Mouse (Mus musculus) lung, embryonic 16.5 days (tissue): ENCODE results near the gene Acvrl1. TPM values are rescaled to one million over a fixed set of nuclear protein-coding genes. Genes with fewer than 3 reads are reported as not detected.
A peak's percentile ranks its signal among the peaks of the same experiment; 100 is the strongest.

Experiments used
- ATAC-seq: fragments of 200-750 bp; cut with Nextera tagmentation; 2 replicates; pipeline ENCODE4 v1.8.0; 2017; ENCODE audit warnings: low read depth, mild to moderate bottlenecking, moderate library complexity
- H3K27ac ChIP-seq: fragments of 300-500 bp; sonication (generic); 2 replicates; pipeline ENCODE4 v1.5.1; 2014; ENCODE audit warnings: mild to moderate bottlenecking, control low read depth, low read length
- H3K27me3 ChIP-seq: fragments of 300-500 bp; sonication (generic); 2 replicates; pipeline ENCODE4 v1.6.1; 2014; ENCODE audit warnings: low read depth, low read length, mixed read lengths; ENCODE audit not compliant: control insufficient read depth, insufficient read depth
- H3K36me3 ChIP-seq: fragments of 300-500 bp; sonication (generic); 2 replicates; pipeline ENCODE4 v1.6.1; 2014; ENCODE audit warnings: low read length; ENCODE audit not compliant: control insufficient read depth, insufficient read depth
- H3K4me1 ChIP-seq: fragments of 300-500 bp; sonication (generic); replicated peaks from 2 replicates; pipeline ENCODE4 v1.6.1; 2014; ENCODE audit warnings: low read length, mixed read lengths; ENCODE audit not compliant: control insufficient read depth, insufficient read depth
- H3K4me2 ChIP-seq: fragments of 300-500 bp; sonication (generic); 2 replicates; pipeline ENCODE4 v1.6.1; 2014; ENCODE audit warnings: low read depth, low read length, control low read depth
- H3K4me3 ChIP-seq: fragments of 300-500 bp; sonication (generic); 2 replicates; pipeline ENCODE4 v1.5.1; 2014; ENCODE audit warnings: mild to moderate bottlenecking, low read length, control low read depth
- H3K9ac ChIP-seq: fragments of 300-500 bp; sonication (generic); 2 replicates; pipeline ENCODE4 v1.6.1; 2014; ENCODE audit warnings: low read length, control low read depth
- H3K9me3 ChIP-seq: fragments of 300-500 bp; sonication (generic); 2 replicates; pipeline ENCODE4 v1.6.1; 2016; ENCODE audit warnings: low read length; ENCODE audit not compliant: control insufficient read depth
- whole genome bisulfite sequencing: fragments of 180-500 bp; shearing (Covaris S2); extraction: QIAGEN DNeasy Blood & Tissue Kit; methylation state at CpG from one replicate; pipeline ENCODE4 v1.1.7; 2014; 5-methylcytosine and 5-hydroxymethylcytosine counted together
- polyA plus RNA-seq: library from polyadenylated mRNA; unstranded; fragments of >200 nt; fragmentation: Nextera tagmentation; extraction: Ambion mirVana; gene quantifications from 2 replicates; pipeline ENCODE4 v1.2.1, GENCODE M21; 2015

Acvrl1 gene
- polyA plus RNA-seq, 1 experiment from 2014 or later = 93.3 TPM

- H3K27me3 ChIP-seq = no peaks in the 10 kb centered on the region
- peak overlapping the region; percentile 89 for H3K27ac ChIP-seq
- peak overlapping the region; percentile 68 for H3K9ac ChIP-seq
- H3K9me3 ChIP-seq = no peaks in the 10 kb centered on the region
- 17% methylated on average over 15 of the region's 15 CpGs for WGBS
- ATAC-seq = peak; percentile 80
- H3K36me3 ChIP-seq = peaks cover 2% of the 10 kb centered on the region; the same call in 1 of the 2 replicates
- H3K4me1 ChIP-seq = peaks cover 39% of the 10 kb centered on the region
- peak overlapping the region; percentile 50 for H3K4me2 ChIP-seq
- H3K4me3 ChIP-seq = peak overlapping the region; percentile 48
Observed at GRCm38 (mm10) chr15:101133993-101134704, 5.8 kb downstream of the Acvrl1 start.

- H3K27me3 ChIP-seq = no peaks in the 10 kb centered on the region
- H3K9me3 ChIP-seq = no peaks in the 10 kb centered on the region
- H3K4me2 ChIP-seq = peak overlapping the region; percentile 50
- peak overlapping the region; percentile 68 for H3K9ac ChIP-seq
- H3K4me1 ChIP-seq = peaks cover 42% of the 10 kb centered on the region
- WGBS = 53% methylated on average over 8 of the region's 8 CpGs
- H3K36me3 ChIP-seq = peaks cover 2% of the 10 kb centered on the region; the same call in 1 of the 2 replicates
- H3K4me3 ChIP-seq = peak overlapping the region; percentile 48
- ATAC-seq = no peak
- H3K27ac ChIP-seq = peak overlapping the region; percentile 89
Observed at GRCm38 (mm10) chr15:101135405-101135804, 7.1 kb downstream of the Acvrl1 start.

GRCm38 (mm10) chr15:101137455-101137854, 9.1 kb downstream of the Acvrl1 start:
- ATAC-seq = no peak
- H3K27ac ChIP-seq = no peak overlapping the region
- H3K27me3 ChIP-seq = no peaks in the 10 kb centered on the region
- peak overlapping the region; percentile 16 for H3K4me3 ChIP-seq
- peaks cover 40% of the 10 kb centered on the region for H3K4me1 ChIP-seq
- peak overlapping the region; percentile 50 for H3K4me2 ChIP-seq
- 78% methylated on average over 11 of the region's 11 CpGs for WGBS
- no peak overlapping the region for H3K9ac ChIP-seq
- no peaks in the 10 kb centered on the region for H3K9me3 ChIP-seq
- H3K36me3 ChIP-seq = peaks cover 2% of the 10 kb centered on the region; the same call in 1 of the 2 replicates

GRCm38 (mm10) chr15:101138675-101139074, 10.4 kb downstream of the Acvrl1 start:
- Histone ChIP-seq H3K4me3 (no peak overlapping the region), H3K4me1 (peaks cover 41% of the 10 kb centered on the region), H3K9ac (no peak overlapping the region), H3K9me3 (no peaks in the 10 kb centered on the region), H3K36me3 (peaks cover 3% of the 10 kb centered on the region; the same call in 1 of the 2 replicates), H3K27ac (no peak overlapping the region), H3K27me3 (no peaks in the 10 kb centered on the region), H3K4me2 (peak overlapping the region; percentile 50)
- 64% methylated on average over 3 of the region's 3 CpGs for WGBS
- no peak for ATAC-seq

GRCm38 (mm10) chr15:101139885-101140284, 11.6 kb downstream of the Acvrl1 start:
- Histone ChIP-seq H3K9ac (peak overlapping the region; percentile 33; the same call in 1 of the 2 replicates), H3K4me3 (no peak overlapping the region), H3K4me1 (peaks cover 48% of the 10 kb centered on the region), H3K9me3 (no peaks in the 10 kb centered on the region), H3K4me2 (peak overlapping the region; percentile 22), H3K36me3 (peaks cover 5% of the 10 kb centered on the region; the same call in 1 of the 2 replicates), H3K27ac (peak overlapping the region; percentile 37; the same call in 1 of the 2 replicates), H3K27me3 (no peaks in the 10 kb centered on the region)
- 22% methylated on average over 12 of the region's 12 CpGs for WGBS
- ATAC-seq = no peak

GRCm38 (mm10) chr15:101140587-101140986, 12.3 kb downstream of the Acvrl1 start:
- no peaks in the 10 kb centered on the region for H3K27me3 ChIP-seq
- no peak for ATAC-seq
- H3K27ac ChIP-seq = no peak overlapping the region; the same call in 1 of the 2 replicates
- H3K9ac ChIP-seq = no peak overlapping the region
- H3K36me3 ChIP-seq = peaks cover 5% of the 10 kb centered on the region; the same call in 1 of the 2 replicates
- H3K4me3 ChIP-seq = no peak overlapping the region
- WGBS = 38% methylated on average over 6 of the region's 6 CpGs
- peaks cover 52% of the 10 kb centered on the region for H3K4me1 ChIP-seq
- peak overlapping the region; percentile 29 for H3K4me2 ChIP-seq
- H3K9me3 ChIP-seq = no peaks in the 10 kb centered on the region

GRCm38 (mm10) chr15:101141061-101141541, 12.8 kb downstream of the Acvrl1 start:
- Histone ChIP-seq H3K9me3 (no peaks in the 10 kb centered on the region), H3K27ac (no peak overlapping the region), H3K4me2 (peak overlapping the region; percentile 29), H3K27me3 (no peaks in the 10 kb centered on the region), H3K4me3 (no peak overlapping the region), H3K36me3 (peaks cover 5% of the 10 kb centered on the region; the same call in 1 of the 2 replicates), H3K4me1 (peaks cover 57% of the 10 kb centered on the region), H3K9ac (no peak overlapping the region)
- 4% methylated on average over 11 of the region's 14 CpGs for WGBS
- ATAC-seq = peak; percentile 63

- H3K36me3 ChIP-seq = peaks cover 5% of the 10 kb centered on the region; the same call in 1 of the 2 replicates
- no peak overlapping the region for H3K4me3 ChIP-seq
- no peak for ATAC-seq
- no peak overlapping the region for H3K27ac ChIP-seq
- WGBS = 43% methylated on average over 8 of the region's 8 CpGs
- no peak overlapping the region for H3K4me2 ChIP-seq
- no peaks in the 10 kb centered on the region for H3K9me3 ChIP-seq
- H3K27me3 ChIP-seq = no peaks in the 10 kb centered on the region
- peaks cover 62% of the 10 kb centered on the region for H3K4me1 ChIP-seq
- no peak overlapping the region for H3K9ac ChIP-seq
Observed at GRCm38 (mm10) chr15:101142672-101143071, 14.3 kb downstream of the Acvrl1 start.

GRCm38 (mm10) chr15:101143494-101143893, 15.2 kb downstream of the Acvrl1 start:
- H3K27ac ChIP-seq = peak overlapping the region; percentile 7
- H3K9ac ChIP-seq = peak overlapping the region; percentile 22; the same call in 1 of the 2 replicates
- no peak for ATAC-seq
- H3K36me3 ChIP-seq = peaks cover 5% of the 10 kb centered on the region; the same call in 1 of the 2 replicates
- H3K4me2 ChIP-seq = no peak overlapping the region
- H3K9me3 ChIP-seq = no peaks in the 10 kb centered on the region
- H3K27me3 ChIP-seq = no peaks in the 10 kb centered on the region
- H3K4me1 ChIP-seq = peaks cover 70% of the 10 kb centered on the region
- 15% methylated on average over 8 of the region's 8 CpGs for WGBS
- no peak overlapping the region for H3K4me3 ChIP-seq
